Mouse (Mus musculus): Measurements from ENCODE around the gene A2ml1.
A peak's percentile ranks its signal among the peaks of the same experiment; 100 is the strongest.

The A2ml1 gene

GRCm38 (mm10) chr6:128554049-128554448 lies 27.4 kb downstream of the A2ml1 start:
- no peak for DNase-seq (ENCODE audit: inconsistent age in 2 of 2, low spot score in 1 of 2)

GRCm38 (mm10) chr6:128549463-128550452 lies 31.6 kb downstream of the A2ml1 start:
- DNase-seq (ENCODE audit: inconsistent age in 2 of 2, low spot score in 1 of 2): no peak

GRCm38 (mm10) chr6:128548532-128548931 lies 32.9 kb downstream of the A2ml1 start:
- DNase-seq (ENCODE audit: inconsistent age in 2 of 2, low spot score in 1 of 2): no peak

GRCm38 (mm10) chr6:128545402-128545801 lies 36.0 kb downstream of the A2ml1 start:
- no peak for DNase-seq (ENCODE audit: inconsistent age in 2 of 2, low spot score in 1 of 2)

GRCm38 (mm10) chr6:128543226-128543625 lies 38.2 kb downstream of the A2ml1 start:
- no peak for DNase-seq (ENCODE audit: inconsistent age in 2 of 2, low spot score in 1 of 2)

GRCm38 (mm10) chr6:128535250-128535649 lies 46.2 kb downstream of the A2ml1 start:
- no peak for DNase-seq (ENCODE audit: inconsistent age in 2 of 2, low spot score in 1 of 2)

- no peak for DNase-seq (ENCODE audit: inconsistent age in 2 of 2, low spot score in 1 of 2)
These were observed 48.1 kb downstream of the A2ml1 start for GRCm38 (mm10) chr6:128533296-128533695.

GRCm38 (mm10) chr6:128532701-128533100 lies 48.7 kb downstream of the A2ml1 start:
- peak in 1 of 2 experiments; percentile 46 for DNase-seq (ENCODE audit: inconsistent age in 2 of 2, low spot score in 1 of 2)

- no peak for DNase-seq (ENCODE audit: inconsistent age in 2 of 2, low spot score in 1 of 2)
These were observed 52.9 kb downstream of the A2ml1 start for GRCm38 (mm10) chr6:128528491-128528890.

GRCm38 (mm10) chr6:128527110-128527509 lies 54.3 kb downstream of the A2ml1 start:
- no peak for DNase-seq (ENCODE audit: inconsistent age in 2 of 2, low spot score in 1 of 2)

- DNase-seq (ENCODE audit: inconsistent age in 2 of 2, low spot score in 1 of 2): no peak
These were observed 54.8 kb downstream of the A2ml1 start, which contains the start of gene Pzp for GRCm38 (mm10) chr6:128526601-128527000. Gene Pzp, minus strand, starts transcription at chr6:128526720.

- no peak for DNase-seq (ENCODE audit: inconsistent age in 2 of 2, low spot score in 1 of 2)
These were observed 55.6 kb downstream of the A2ml1 start for GRCm38 (mm10) chr6:128525801-128526200.

- DNase-seq (ENCODE audit: inconsistent age in 2 of 2, low spot score in 1 of 2): no peak
These were observed 58.0 kb downstream of the A2ml1 start for GRCm38 (mm10) chr6:128523360-128523759.

- no peak for DNase-seq (ENCODE audit: inconsistent age in 2 of 2, low spot score in 1 of 2)
These were observed 62.2 kb downstream of the A2ml1 start for GRCm38 (mm10) chr6:128519159-128519558.

- DNase-seq (ENCODE audit: inconsistent age in 2 of 2, low spot score in 1 of 2): no peak
These were observed 75.7 kb downstream of the A2ml1 start for GRCm38 (mm10) chr6:128505676-128506236.

GRCm38 (mm10) chr6:128504743-128505142 lies 76.7 kb downstream of the A2ml1 start:
- no peak for DNase-seq (ENCODE audit: inconsistent age in 2 of 2, low spot score in 1 of 2)

- no peak for DNase-seq (ENCODE audit: inconsistent age in 2 of 2, low spot score in 1 of 2)
These were observed 86.1 kb downstream of the A2ml1 start for GRCm38 (mm10) chr6:128495346-128495745.

GRCm38 (mm10) chr6:128494646-128495331 lies 86.6 kb downstream of the A2ml1 start:
- peak in 1 of 2 experiments; percentile 70 for DNase-seq (ENCODE audit: inconsistent age in 2 of 2, low spot score in 1 of 2)

GRCm38 (mm10) chr6:128491916-128492315 lies 89.5 kb downstream of the A2ml1 start:
- no peak for DNase-seq (ENCODE audit: inconsistent age in 2 of 2, low spot score in 1 of 2)

GRCm38 (mm10) chr6:128490141-128490540 lies 91.3 kb downstream of the A2ml1 start:
- no peak for DNase-seq (ENCODE audit: inconsistent age in 2 of 2, low spot score in 1 of 2)

Measured in adrenal gland, adult (tissue).